Mouse (Mus musculus) neutrophil, adult 5-6 weeks (primary cell): ENCODE measurements around the gene Nsun2. TPM values are rescaled to one million over a fixed set of nuclear protein-coding genes. Genes with fewer than 3 reads are reported as not detected.
A peak's percentile ranks its signal among the peaks of the same experiment; 100 is the strongest.
"Not testable (repeated sequence)": the region's sequence is repeated elsewhere in the genome, so short reads cannot be mapped to it uniquely, and the experiment has no call there.

ENCODE experiments used
- ATAC-seq: fragments of 151-379, 151-347 bp; 2 replicates; pipeline ENCODE4 v1.8.0; 2017; ENCODE audit warnings: mild to moderate bottlenecking, moderate TSS enrichment; ENCODE audit not compliant: insufficient number of reproducible peaks, poor library complexity, low FRiP score, severe bottlenecking; ENCODE audit errors: extremely low read depth
- total RNA-seq: library from RNA; stranded (forward); fragments of 200-1000 nt; gene quantifications from 2 replicates; pipeline ENCODE4 v1.2.3, GENCODE M21; 2017

Nsun2 gene
- total RNA-seq, 1 experiment from 2014 or later, result 61.8 TPM

DNA sequence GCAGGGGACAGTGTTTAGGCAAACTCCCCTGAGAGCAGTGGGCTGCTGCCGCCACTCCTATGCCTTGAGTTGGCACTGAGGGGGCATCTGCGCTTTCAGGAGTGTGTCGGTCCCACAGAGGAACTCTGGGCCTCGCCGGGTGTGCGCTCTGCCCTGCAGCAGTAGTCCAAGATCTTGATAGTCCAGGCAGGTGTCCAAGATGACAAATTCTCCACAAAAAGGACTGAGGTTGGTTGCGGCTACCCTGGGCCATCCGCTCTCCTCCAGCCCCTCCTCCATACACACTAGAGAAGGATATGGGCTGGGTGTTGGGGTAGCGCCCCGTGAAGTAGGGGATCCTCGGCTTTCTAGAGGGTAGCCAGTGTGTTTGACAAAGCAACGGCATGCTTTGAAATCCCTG, 10.0 kb downstream of the Nsun2 start:
- no peak for ATAC-seq

DNA sequence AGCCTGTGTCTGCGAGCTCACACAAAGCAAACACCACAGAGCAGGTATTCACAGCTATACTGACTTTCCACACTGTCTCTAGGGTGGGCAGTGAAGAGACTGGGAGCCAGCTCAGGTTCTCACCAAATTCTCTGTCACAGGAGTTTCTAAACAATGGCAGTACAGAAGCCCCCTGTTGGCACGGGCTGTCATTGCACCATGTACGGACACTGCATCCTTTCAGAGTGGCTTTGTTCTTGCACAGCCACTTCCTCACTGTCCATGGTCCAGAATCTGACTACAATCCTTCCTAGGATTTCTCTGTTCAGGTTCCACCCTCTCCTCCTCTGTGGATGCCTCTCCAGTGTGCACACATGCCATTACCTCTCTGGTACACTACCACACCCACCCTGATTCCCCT, 11.5 kb downstream of the Nsun2 start:
- ATAC-seq, result peak; percentile 65

DNA sequence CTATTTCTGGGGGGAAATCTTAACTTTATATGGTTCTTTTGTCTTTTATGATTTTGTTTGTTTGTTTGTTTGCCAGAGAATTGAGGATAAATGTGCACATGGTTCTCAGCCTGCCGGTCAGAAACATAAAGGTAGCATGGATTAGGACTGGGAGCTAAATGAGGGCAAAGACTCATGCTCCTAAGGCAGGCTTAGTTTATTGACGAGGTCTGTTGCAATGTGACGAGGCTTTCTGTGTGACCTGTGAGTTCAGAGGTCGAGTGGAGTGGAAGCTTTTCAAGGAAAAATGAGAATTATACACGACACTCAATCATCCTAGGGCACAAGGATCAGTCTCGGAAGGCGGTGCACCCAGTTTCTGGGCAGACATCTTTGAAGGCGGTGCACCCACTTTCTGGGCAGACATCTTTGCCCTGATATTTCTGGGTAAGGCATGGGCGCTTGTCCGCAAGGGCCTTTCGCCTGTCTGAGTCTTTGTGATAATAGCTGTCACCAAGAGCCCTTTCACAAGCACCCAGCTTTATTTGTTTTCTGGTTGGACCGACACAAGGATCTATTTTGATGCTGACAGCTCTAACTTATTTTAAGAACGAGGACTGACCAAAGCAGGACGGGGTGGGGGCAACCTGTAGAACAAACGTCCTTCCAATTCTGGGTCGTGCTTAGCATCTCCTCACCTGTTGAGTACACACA, 14.1 kb downstream of the Nsun2 start:
- ATAC-seq, result no peak

DNA sequence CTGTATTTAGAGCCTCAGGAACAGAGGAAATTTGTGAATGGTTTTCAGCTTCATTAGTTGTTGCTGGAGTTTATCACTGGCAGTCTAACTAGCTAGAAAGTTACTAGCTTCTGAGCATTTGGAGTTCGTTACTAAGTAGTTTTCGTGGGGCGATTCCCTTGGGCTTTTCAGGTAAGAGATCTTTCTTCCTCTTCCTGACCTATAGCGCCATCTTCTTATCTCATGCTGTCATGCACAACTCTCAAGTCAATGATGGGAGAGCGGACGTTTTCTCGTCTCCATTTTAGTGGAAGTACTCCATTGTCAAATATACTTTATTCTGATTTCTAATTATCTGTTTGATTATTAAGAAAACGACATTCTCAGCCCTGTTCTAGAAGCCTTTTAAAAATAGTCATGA, 16.4 kb downstream of the Nsun2 start:
- no peak for ATAC-seq

DNA sequence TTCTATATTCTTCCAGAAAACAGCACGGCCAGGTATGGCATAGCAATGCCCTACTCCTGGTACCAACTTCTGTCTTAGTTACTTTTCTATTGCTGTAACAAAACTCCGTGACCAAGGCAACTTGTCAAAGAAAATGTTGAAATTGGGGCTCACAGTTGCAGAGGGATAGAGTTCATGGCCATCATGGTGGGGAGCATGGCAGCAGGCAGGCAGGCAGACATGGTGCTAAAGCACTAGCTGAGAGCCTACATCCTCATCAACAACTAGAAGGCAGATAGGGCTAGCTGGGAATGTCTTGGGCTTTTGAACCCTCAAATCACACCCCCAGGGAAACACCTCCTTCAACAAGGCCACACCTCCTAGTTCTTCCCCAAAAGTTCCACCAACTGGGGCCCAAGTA, 17.3 kb downstream of the Nsun2 start:
- ATAC-seq, result no peak

DNA sequence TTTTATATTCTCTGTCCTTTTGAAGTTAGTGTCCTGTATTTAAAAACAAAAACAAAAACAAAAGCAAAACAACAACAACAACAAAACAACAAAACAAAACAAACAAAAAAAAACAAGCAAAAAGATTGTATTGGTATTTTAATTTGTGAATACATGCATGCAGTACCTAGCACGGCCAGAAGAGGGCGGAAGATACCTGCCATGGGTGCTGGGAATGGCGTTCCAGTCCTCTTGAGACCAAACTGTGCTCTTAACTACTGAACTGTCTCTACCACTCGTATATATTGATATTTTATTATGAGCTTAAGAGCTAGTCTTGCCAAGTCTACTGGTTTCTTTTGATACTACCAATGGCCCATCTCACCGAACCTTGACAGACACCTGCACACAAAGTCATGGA, 19.5 kb downstream of the Nsun2 start:
- peak; percentile 60; the same call in 1 of the 2 replicates for ATAC-seq

DNA sequence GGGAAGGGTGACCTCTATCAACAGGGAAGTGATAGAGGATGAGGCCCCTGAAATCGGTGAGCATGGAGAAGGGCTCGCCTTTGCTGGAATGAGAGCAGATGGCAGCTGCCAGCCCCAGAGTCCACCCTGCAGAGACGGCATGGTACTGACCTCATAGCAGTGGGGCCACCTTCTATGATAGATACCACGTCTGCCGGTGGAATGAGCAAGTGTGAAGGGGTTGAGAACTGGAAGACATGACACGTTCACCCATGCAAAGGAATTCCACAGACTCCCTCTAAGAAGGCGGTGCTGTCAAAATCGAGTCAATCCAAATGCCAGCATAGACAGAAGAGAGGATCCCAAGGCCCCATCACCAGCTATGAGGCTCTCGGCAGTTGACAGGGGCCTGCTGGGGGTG, 20.7 kb downstream of the Nsun2 start:
- no peak for ATAC-seq

DNA sequence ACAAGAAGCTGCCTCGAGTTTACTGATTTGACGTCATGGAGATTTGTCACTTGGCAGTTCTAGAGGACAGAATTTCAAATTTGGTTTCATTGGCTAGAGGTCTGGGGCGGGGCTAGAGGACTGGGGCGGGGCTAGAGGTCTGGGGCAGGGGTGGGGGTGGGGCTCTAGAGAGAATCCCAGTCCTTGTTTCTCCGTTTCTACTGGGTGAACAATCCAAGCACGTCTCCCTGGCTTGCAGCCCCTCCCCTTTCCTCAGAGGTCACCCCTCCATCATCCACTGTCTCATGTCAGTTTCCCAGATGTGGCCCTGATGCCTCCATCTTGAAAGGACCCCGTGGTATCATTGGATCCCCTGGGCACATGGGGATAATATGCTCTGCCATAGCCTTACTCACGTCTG, 21.5 kb downstream of the Nsun2 start:
- no peak for ATAC-seq

DNA sequence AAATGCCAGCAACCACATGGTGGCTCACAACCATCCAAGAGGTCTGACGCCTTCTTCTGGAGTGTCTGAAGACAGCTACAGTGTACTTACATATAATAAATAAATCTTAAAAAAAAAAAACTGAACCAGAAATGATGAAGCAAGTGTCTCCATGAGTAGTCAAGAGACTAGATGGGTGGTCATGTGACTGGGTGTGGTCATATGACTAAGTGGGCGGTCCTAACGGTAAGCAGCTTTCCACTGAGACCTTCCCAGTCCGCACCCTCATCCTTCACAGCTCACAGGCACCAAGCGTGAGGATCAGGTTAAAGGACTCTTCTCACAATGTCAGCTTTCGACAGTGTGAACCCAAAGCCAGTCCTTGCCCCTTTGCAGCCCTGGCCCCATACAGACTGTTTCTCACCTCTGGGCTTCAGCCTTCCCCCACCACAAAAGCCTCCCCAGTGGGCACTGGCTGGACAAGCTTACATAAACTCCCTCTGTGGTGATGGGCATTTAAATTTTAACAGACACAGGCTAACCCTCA, 22.5 kb downstream of the Nsun2 start:
- no peak for ATAC-seq

DNA sequence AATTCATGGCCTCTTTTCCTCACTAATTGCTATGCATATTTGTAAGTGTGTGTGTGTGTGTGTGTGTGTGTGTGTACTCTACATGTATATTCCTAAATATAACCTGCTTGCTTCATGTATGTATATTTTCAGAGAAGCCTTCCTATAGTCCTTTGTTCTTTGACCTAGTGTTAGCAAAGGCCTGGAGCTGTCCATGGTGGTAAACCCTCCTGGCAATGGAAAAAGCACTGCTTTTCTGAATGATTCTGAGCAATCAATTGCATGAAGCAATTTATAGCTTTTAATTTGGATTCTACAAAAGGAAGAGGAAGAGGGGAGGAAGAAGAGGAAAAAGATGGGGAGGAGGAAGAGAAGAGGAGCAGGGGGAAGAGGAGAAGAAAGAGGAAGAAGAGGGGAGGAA, 23.2 kb downstream of the Nsun2 start:
- no peak for ATAC-seq

DNA sequence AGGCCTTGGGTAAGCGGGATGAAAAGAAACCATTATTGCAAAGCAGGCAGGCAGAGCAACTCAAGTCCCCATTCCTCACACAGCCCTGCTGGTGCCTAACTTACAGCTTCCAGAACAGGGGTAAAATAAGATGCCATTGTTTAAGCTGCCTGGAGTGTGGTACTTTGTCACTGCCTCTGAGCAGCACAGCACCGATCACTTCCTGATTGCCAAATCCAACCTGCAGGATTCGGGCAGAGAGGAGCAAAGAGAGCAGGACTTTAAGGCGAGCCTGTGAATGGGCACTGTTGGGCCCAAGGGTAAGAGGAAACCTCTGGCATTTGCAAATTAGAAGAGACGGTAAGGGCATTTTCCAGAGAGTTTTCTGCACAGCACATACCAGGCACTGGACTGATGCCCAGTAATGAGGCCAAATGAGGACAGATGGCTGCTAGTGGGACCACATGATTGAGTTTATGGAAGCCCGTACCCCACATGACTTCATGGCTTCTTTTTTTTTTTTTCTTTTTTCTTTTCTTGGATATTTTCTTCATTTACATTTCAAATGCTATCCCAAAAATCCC, 24.6 kb downstream of the Nsun2 start:
- ATAC-seq, result no peak

DNA sequence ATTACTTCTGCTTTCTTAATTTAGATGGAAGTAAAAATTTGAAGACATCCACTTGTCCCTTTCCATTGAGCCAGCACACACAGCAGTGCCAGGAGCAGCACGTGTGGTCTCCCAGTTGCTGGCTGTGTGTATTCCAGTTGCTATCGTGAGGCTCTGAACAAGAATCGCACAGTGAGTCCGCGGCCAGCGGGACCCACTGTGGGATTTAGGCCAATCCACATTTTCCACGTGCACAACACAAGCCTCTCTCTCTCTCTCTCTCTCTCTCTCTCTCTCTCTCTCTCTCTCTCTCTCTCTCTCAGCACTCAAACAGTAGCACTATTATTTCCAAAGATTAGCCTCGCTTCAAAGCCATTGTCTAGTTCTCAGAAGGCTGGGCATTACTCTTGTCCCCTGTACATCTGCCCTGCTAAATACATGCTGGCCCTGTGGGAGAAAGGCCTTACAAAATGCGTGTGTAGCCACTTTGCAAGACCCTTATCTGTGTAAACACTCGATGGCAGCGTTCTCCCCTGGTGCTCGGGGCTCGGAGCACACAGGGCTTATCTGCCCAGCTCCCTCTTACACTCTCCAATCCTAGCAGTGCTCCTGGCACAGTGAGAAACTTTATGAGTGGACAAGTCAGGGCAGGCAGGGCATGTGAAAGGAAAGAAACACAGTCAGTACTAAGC, 25.9 kb downstream of the Nsun2 start:
- ATAC-seq, result no peak

DNA sequence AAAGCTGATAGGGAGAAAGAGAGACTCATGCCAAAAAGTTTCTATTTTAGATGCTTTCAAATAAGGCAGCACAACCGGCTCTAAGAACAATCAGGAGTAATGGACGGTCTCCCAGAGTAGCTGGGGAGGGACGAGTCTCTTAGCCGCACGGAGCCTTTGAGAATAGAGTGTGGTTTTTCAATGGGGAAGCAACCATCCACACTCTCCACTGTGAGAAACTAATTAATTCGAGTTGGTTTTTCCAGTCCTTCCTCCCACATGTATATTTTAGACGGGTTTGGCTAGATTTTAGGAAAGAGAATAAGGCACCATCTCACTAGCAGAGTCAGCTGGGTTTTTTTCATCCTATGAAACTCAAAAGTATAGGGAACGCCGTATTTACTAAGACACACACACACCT, 28.5 kb downstream of the Nsun2 start:
- ATAC-seq, result no peak

DNA sequence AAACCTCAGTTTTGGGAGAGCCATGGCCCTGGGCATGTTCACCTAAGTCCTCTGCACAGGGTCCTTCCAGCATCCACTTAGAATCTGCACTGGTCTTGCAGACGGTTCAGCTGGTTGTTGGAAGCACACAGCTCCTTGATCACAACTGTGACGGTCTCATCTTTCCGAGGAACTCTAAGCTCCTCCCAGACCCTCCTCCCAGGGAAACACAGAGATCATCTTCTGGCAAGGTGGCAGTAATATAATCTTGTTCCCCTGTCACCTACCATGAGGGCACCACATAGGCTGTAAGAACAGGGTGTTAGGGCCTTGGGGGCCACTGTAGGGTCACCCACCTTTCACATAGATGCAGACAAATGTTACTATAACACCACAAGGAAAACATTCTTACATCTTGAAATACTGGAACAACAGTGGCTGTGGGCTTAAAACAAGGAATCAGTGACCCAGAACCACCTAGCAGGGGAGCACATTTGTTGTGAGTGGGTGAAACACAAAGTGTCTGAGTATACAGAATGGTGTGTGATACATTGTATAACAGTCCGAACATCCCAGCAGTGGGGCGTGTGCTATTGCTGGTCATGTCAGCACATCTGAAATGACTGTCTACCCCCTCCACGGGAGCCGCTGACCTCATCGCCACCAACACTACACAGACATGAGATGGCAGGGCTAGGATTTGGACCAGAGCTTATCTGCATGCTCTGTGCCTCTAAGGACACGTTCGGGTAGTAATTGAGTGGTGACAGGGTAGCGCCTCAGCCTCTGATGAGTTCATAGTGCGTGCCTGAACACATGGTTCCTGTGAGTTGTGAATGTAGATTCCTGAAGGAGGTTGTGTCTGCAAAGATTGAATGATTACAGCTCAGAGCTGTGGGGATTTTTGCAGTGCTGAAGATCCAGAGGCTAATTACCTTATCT, 29.4 kb downstream of the Nsun2 start:
- no peak for ATAC-seq

DNA sequence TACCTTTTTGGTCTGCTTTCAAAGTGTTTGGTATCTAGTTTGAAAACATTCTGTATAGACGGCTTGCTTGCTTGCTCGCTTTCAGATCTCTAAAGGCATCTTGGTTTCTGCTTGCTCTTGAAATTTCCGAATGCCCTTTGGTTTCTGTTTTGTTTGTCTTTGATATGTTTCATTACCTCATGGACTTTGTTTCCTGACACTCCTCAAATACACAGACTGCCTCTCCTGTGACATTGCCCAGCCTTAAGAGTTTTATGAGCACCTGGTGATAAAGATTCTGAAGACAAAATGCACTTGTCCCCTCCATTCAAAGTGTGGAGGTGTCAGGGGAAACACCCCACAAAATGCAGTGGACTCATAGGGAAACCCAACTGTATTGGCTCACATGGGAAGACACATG, 30.4 kb downstream of the Nsun2 start:
- no peak for ATAC-seq

DNA sequence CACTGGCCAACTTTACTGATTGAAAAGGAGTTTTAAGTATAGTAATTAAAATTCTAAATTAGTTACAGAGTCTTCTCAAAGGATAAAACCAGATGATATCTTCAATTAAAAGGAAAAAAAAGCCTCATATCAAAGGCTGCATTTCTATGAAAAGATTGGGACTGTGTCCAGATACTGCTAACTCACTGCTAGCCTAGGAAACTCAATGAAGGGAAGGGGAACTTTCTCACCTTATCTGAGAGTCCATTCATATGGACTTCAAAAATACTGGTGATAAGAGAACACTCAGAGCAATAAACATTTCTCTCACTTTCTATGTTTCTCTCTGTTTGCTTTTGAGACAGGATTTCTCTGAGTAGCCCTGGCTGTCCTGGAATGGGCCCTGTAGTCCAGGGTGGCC, 31.0 kb downstream of the Nsun2 start:
- ATAC-seq, result no peak

DNA sequence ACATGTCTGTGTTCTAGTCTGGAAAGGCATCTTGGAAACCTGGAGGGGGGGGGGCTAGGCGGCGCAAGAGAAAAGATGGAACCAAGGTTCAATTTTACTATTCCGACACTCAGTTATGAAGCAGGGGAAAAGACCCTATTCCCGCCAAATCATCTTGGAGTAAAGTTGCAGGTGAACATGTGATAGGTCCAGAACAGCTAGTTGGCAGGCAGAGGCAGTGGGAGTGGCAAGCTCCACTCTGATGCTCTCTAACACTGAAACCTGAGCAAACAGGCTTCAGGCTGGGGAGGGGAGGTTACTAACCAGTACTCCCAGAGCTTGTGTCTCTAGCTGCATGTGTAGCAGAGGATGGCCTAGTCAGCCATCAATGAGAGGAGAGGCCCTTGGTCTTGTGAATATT, 31.9 kb downstream of the Nsun2 start:
- not testable (repeated sequence) for ATAC-seq

DNA sequence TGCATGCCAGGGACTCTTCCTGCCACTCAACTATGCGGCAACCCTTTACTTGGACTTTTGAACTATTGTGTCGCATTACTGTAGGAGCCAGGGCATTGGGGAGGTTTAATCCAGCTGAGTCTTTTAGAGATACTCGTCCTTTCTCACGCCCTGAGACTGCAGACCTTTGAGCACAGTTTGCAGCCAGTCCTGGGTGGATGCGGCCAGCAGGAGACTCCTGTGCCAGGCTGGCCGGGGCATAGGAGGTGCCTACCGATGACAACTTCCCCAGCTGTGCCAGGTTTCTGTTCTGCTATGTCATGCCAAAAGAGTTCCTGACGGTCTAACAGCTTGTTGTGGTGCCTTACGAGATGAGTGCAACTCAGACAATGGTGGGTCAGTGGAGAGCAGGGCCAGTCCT, 35.7 kb downstream of the Nsun2 start:
- no peak for ATAC-seq

DNA sequence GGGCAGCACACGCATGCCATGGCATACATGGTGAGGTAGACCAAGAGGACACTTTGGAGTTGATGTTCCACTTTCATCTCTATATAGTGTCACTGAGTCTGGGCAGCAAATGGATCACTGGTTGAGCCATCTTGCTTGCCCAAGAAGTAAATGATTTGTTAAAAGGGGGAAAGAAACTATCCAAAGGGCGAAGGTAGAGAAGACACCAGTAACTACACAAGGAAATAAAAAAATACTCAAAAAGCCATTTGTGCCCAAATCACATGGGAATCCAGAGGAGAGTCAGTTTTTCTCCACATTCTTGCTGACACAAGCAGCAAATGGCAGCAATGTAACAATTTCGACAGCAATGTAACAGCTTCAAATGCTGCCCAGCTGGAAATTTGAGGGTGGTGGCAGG, 39.0 kb downstream of the Nsun2 start:
- ATAC-seq, result no peak
